Mouse (Mus musculus) liver, adult 2 months (tissue): Measurements from ENCODE around the gene Gmpr.

ENCODE experiments used
- CTCF ChIP-seq: fragments of 200-500 bp; IDR thresholded peaks from 2 replicates; pipeline ENCODE4 v1.5.1; 2011; ENCODE audit warnings: low read depth, low read length, control low read depth
- POLR2A ChIP-seq: fragments of 200-500 bp; IDR thresholded peaks from 2 replicates; pipeline ENCODE4 v1.6.1; 2011; ENCODE audit warnings: low read length, control low read depth; ENCODE audit not compliant: insufficient read depth; ENCODE audit errors: extremely low read depth

- TF ChIP-seq CTCF (no peak), POLR2A (no peak)
These were observed 20.6 kb upstream of the Gmpr start for GRCm38 (mm10) chr13:45486598-45486997.
